Mouse (Mus musculus) brain, embryonic 14.5 days (tissue): Measurements from ENCODE around the gene Sult6b2.

Experiments
- CTCF ChIP-seq: fragments of 200-500 bp; IDR thresholded peaks from 2 replicates; pipeline ENCODE4 v1.5.1; 2012; ENCODE audit warnings: inconsistent platforms, mild to moderate bottlenecking, moderate library complexity, borderline replicate concordance; ENCODE audit not compliant: insufficient read depth, insufficient read length; ENCODE audit errors: extremely low read depth
- POLR2A ChIP-seq: fragments of 200-500 bp; IDR thresholded peaks from 2 replicates; pipeline ENCODE4 v1.6.1; 2012; ENCODE audit warnings: mild to moderate bottlenecking, inconsistent platforms, borderline replicate concordance; ENCODE audit not compliant: poor library complexity, insufficient read depth, insufficient read length, severe bottlenecking; ENCODE audit errors: extremely low read depth

DNA sequence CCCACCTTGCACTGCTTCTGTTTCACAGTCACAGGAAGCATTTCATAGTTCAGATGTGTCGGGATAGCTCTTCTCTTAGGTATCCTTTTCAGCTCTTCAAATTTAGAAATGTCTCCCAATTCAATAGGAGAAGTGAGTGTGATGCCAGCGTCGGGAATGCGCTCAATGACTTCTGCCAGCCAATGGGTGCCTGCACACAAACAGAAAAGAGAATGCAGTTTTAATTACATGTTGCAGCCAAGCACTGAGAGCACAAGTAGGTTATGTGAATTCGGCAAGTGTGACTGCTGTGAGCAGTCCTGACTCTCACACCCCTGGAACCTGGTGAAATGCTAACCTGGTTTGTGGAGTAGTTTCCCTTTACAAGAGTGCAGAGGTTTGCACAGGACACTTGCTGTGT, 2.6 kb downstream of the Sult6b2 start:
- TF ChIP-seq CTCF (no peak), POLR2A (no peak)
